Mouse (Mus musculus) intestine, embryonic 15.5 days (tissue): Measurements from ENCODE around the gene Olfr572. TPM values are rescaled to one million over a fixed set of nuclear protein-coding genes. Genes with fewer than 3 reads are reported as not detected.

Experiments
- ATAC-seq: fragments of 200-750 bp; cut with Nextera tagmentation; 2 replicates; pipeline ENCODE4 v1.8.0; 2017; ENCODE audit warnings: moderate TSS enrichment, moderate library complexity
- H3K27ac ChIP-seq: fragments of 300-500 bp; sonication (generic); 2 replicates; pipeline ENCODE4 v1.5.1; 2015; ENCODE audit warnings: mild to moderate bottlenecking, inconsistent platforms
- H3K27me3 ChIP-seq: fragments of 300-500 bp; sonication (generic); replicated peaks from 2 replicates; pipeline ENCODE4 v1.6.1; 2015; ENCODE audit warnings: inconsistent platforms
- H3K36me3 ChIP-seq: fragments of 300-500 bp; sonication (generic); 2 replicates; pipeline ENCODE4 v1.6.1; 2015; ENCODE audit warnings: inconsistent platforms
- H3K4me1 ChIP-seq: fragments of 300-500 bp; sonication (generic); replicated peaks from 2 replicates; pipeline ENCODE4 v1.6.1; 2015; ENCODE audit warnings: inconsistent platforms
- H3K4me2 ChIP-seq: fragments of 300-500 bp; sonication (generic); replicated peaks from 2 replicates; pipeline ENCODE4 v1.6.1; 2015; ENCODE audit warnings: mild to moderate bottlenecking, inconsistent platforms
- H3K4me3 ChIP-seq: fragments of 300-500 bp; sonication (generic); replicated peaks from 2 replicates; pipeline ENCODE4 v1.5.1; 2015; ENCODE audit warnings: inconsistent platforms
- H3K9ac ChIP-seq: fragments of 300-500 bp; sonication (generic); 2 replicates; pipeline ENCODE4 v1.6.1; 2015; ENCODE audit warnings: inconsistent platforms
- H3K9me3 ChIP-seq: fragments of 300-500 bp; sonication (generic); 2 replicates; pipeline ENCODE4 v1.6.1; 2016; ENCODE audit warnings: inconsistent platforms
- WGBS: fragments of 180-500 bp; shearing (Covaris S2); methylation state at CpG from one replicate; pipeline ENCODE4 v1.1.7; 2015; 5-methylcytosine and 5-hydroxymethylcytosine counted together
- polyA plus RNA-seq: library from polyadenylated mRNA; unstranded; fragments of >200 nt; fragmentation: Nextera tagmentation; extraction: Ambion mirVana; gene quantifications from 2 replicates; pipeline ENCODE4 v1.2.1, GENCODE M21; 2015

Olfr572 gene
- polyA plus RNA-seq = not detected in 2 replicates

DNA sequence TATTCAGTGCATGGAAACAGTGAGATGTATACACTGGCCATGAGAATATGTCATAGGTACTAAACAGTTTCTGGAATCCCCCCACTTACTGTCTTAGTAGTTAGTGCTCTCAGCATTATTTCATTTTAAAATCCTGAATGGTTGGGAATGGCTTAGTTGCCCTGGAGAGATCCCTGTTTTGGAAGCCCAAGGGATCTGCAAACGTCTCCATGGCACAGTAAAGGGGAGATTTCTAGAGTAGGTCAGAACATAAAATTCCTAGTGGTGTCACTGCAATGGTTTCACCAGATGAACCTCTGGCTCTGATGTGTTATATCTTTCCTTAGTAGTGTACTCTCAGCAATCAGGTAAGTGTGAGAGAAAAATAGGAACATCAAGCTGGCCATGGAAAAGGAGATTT lies at the start of gene Olfr572:
TSS of gene Olfr572 (plus strand) at position 301 of the 400 bp plus-strand sequence.
- Histone ChIP-seq H3K27me3 (no peaks in the 10 kb centered on the region), H3K4me1 (no peaks in the 10 kb centered on the region), H3K9ac (no peak within 1 kb of the TSS), H3K9me3 (no peaks in the 10 kb centered on the region), H3K36me3 (no peaks in the 10 kb centered on the region), H3K4me3 (no peak within 1 kb of the TSS), H3K4me2 (no peak within 1 kb of the TSS), H3K27ac (no peak within 1 kb of the TSS)
- ATAC-seq = no peak
- WGBS = 52% methylated on average over 1 of the region's 1 CpGs

GRCm38 (mm10) chr7:102876822-102877221 lies 47.4 kb upstream of the Olfr572 start, which contains the start of gene Olfr568:
TSS of gene Olfr568 (plus strand) at chr7:102877122.
- Histone ChIP-seq H3K9ac (no peak within 1 kb of the TSS), H3K4me1 (no peaks in the 10 kb centered on the region), H3K9me3 (no peaks in the 10 kb centered on the region), H3K27me3 (no peaks in the 10 kb centered on the region), H3K36me3 (no peaks in the 10 kb centered on the region), H3K4me3 (no peak within 1 kb of the TSS), H3K27ac (no peak within 1 kb of the TSS), H3K4me2 (no peak within 1 kb of the TSS)
- no peak for ATAC-seq

GRCm38 (mm10) chr7:102890782-102891181 lies 33.4 kb upstream of the Olfr572 start, which contains the start of gene Olfr569:
TSS of gene Olfr569 (minus strand) at chr7:102890882.
- ATAC-seq = no peak
- Histone ChIP-seq H3K27me3 (no peaks in the 10 kb centered on the region), H3K9ac (no peak within 1 kb of the TSS), H3K36me3 (no peaks in the 10 kb centered on the region), H3K9me3 (no peaks in the 10 kb centered on the region), H3K27ac (no peak within 1 kb of the TSS), H3K4me1 (no peaks in the 10 kb centered on the region), H3K4me3 (no peak within 1 kb of the TSS), H3K4me2 (no peak within 1 kb of the TSS)
- 62% methylated on average over 3 of the region's 3 CpGs for WGBS

DNA sequence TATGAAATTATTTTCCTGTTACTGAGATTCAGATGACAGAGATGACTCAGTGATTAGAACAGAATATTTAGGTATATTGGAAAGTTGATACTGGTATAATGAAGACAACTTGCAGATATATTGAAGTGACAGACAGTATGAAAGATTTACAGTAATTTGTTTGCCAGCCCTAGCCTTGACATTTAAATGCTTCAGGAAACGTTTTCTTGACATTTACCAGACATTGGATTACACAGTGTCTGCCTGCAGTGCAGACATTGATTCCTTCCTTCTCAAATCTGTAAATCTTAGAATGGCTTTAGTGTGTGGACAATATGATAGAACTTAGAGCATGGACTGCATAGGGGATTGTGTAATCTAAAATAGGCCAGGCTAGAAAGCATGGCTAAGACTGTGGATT lies 8.9 kb upstream of the Olfr572 start:
- H3K9me3 ChIP-seq = no peaks in the 10 kb centered on the region
- WGBS = 17% methylated on average over 1 of the region's 1 CpGs
- H3K9ac ChIP-seq = no peak overlapping the region
- no peaks in the 10 kb centered on the region for H3K4me1 ChIP-seq
- no peak for ATAC-seq
- no peak overlapping the region for H3K27ac ChIP-seq
- H3K27me3 ChIP-seq = no peaks in the 10 kb centered on the region
- H3K4me3 ChIP-seq = no peak overlapping the region
- no peaks in the 10 kb centered on the region for H3K36me3 ChIP-seq
- no peak overlapping the region for H3K4me2 ChIP-seq

GRCm38 (mm10) chr7:102916405-102916804 lies 7.8 kb upstream of the Olfr572 start:
- no peak overlapping the region for H3K9ac ChIP-seq
- 47% methylated on average over 5 of the region's 5 CpGs for WGBS
- no peak overlapping the region for H3K4me3 ChIP-seq
- H3K4me1 ChIP-seq = no peaks in the 10 kb centered on the region
- H3K9me3 ChIP-seq = no peaks in the 10 kb centered on the region
- no peak overlapping the region for H3K4me2 ChIP-seq
- H3K36me3 ChIP-seq = no peaks in the 10 kb centered on the region
- ATAC-seq = no peak
- H3K27ac ChIP-seq = no peak overlapping the region
- no peaks in the 10 kb centered on the region for H3K27me3 ChIP-seq

DNA sequence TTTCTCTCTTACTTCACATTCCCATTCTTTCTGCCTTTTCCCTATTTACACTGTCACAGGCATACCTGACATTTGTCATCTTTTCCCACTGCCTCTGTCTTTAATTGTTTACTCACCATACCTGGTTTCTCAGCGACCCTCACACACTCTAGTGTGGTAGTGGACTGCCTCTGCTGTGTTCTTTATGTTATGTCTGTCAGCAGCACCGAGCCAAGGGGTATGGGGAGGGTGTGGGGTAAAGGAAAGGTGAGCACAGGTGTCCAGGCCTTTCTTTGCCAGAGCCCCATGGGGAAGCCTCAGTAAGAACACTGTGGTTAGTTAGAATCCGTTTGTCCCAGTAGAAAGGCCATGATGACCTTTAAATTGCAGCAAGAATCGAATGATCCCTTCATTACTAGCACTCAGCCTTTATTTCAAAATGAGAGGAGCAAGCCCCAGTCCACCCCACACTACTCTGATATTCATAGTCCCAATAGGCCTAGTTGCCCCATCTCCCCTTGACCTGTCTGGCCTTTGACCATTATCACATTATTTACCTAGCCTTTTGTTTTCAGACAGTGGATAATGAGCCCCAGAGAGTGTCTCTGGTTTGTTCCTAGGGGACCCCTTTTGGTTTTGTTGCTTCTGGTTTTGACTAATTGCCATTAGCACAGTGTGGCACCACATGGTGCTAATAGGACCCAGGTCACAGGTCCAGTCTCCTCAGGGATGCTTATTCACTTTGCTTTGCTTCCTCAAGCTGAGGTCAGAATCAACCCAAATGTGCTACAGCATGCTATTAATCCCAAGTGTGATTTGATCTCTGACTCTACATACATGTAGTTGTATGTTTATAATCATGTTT lies 7.0 kb upstream of the Olfr572 start, which contains the start of gene Olfr571:
TSS of gene Olfr571 (minus strand) at position 505 of the 844 bp plus-strand sequence.
- H3K27ac ChIP-seq = no peak within 1 kb of the TSS
- H3K36me3 ChIP-seq = no peaks in the 10 kb centered on the region
- no peaks in the 10 kb centered on the region for H3K27me3 ChIP-seq
- WGBS = 60% methylated on average over 4 of the region's 4 CpGs
- no peak within 1 kb of the TSS for H3K4me2 ChIP-seq
- no peaks in the 10 kb centered on the region for H3K4me1 ChIP-seq
- no peak within 1 kb of the TSS for H3K4me3 ChIP-seq
- H3K9me3 ChIP-seq = no peaks in the 10 kb centered on the region
- no peak for ATAC-seq
- H3K9ac ChIP-seq = no peak within 1 kb of the TSS

DNA sequence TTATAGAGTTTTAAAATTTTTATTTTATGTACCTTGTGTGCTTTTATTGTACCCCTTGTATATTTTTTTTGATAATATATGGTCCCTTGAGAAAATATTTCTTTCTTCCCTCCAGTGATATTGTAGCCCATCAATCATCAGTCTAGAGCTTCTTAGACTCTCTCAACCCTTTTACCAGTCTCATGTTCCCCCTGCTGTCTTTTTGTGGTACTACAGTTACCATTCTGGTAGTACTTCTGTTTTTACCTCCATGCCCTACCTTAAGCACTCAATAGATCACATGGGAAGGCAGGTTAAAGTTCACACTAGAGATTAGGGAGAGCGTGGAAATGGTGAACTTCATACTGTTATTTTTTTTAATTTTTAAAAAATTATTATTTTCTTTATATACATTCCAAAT lies 4.6 kb upstream of the Olfr572 start:
- ATAC-seq = peak; percentile 70
- H3K27ac ChIP-seq = no peak overlapping the region
- H3K4me1 ChIP-seq = no peaks in the 10 kb centered on the region
- no peaks in the 10 kb centered on the region for H3K9me3 ChIP-seq
- no peak overlapping the region for H3K4me2 ChIP-seq
- H3K4me3 ChIP-seq = no peak overlapping the region
- H3K27me3 ChIP-seq = no peaks in the 10 kb centered on the region
- WGBS = 3% methylated on average over 1 of the region's 1 CpGs
- H3K9ac ChIP-seq = no peak overlapping the region
- no peaks in the 10 kb centered on the region for H3K36me3 ChIP-seq

DNA sequence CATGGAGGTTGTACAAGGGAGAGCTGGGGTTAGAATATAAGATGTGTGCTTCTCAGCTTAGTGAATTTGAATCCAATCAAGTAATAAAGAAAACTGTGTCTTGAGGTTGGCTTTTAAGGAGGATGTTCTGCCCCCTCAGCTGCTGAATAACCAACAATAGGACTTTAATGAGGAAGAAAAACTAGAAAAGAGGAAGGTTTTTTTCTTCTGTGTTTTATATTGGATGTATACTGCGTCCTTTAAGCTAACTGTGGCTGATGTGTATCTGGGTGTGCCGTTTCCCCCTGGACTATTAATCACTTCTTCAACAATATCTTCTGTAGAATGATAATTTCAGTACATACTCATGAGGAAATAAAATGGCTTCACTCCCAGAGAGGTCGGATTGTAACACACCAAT lies 2.9 kb downstream of the Olfr572 start:
- no peak overlapping the region for H3K4me2 ChIP-seq
- no peaks in the 10 kb centered on the region for H3K9me3 ChIP-seq
- no peak overlapping the region for H3K27ac ChIP-seq
- no peak for ATAC-seq
- no peak overlapping the region for H3K9ac ChIP-seq
- H3K36me3 ChIP-seq = no peaks in the 10 kb centered on the region
- H3K4me1 ChIP-seq = no peaks in the 10 kb centered on the region
- no peak overlapping the region for H3K4me3 ChIP-seq
- WGBS = 72% methylated on average over 3 of the region's 3 CpGs
- H3K27me3 ChIP-seq = no peaks in the 10 kb centered on the region

DNA sequence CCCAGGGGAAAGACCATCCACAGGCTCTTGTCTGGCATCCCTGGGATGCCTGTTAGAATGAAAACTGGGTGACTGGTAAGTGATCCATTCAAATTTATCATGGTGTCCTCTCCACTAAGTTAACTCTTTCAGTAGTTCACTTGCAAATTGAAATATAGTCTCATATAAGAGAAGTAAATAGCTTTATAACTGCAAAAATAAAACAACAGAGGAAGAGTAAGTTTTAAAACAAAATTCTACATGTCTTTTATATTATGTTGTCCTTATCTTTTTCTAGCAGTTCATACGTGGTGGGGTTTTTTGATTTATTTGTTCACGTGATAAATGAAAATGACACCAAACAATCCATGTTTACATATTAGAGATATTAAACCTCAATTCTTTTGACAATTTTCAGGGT lies 18.3 kb downstream of the Olfr572 start, which contains the start of gene Olfr573-ps1:
TSS of gene Olfr573-ps1 (minus strand) at position 101 of the 400 bp plus-strand sequence.
- 83% methylated on average over 2 of the region's 2 CpGs for WGBS

GRCm38 (mm10) chr7:102943417-102943816 lies 19.2 kb downstream of the Olfr572 start:
- no peaks in the 10 kb centered on the region for H3K36me3 ChIP-seq
- 84% methylated on average over 1 of the region's 1 CpGs for WGBS
- H3K27me3 ChIP-seq = no peaks in the 10 kb centered on the region
- no peaks in the 10 kb centered on the region for H3K9me3 ChIP-seq
- no peak overlapping the region for H3K9ac ChIP-seq
- no peak for ATAC-seq
- H3K4me3 ChIP-seq = no peak overlapping the region
- no peak overlapping the region for H3K4me2 ChIP-seq
- no peak overlapping the region for H3K27ac ChIP-seq
- H3K4me1 ChIP-seq = no peaks in the 10 kb centered on the region

More for the DNA sequence above, 18.3 kb downstream of the Olfr572 start, which contains the start of gene Olfr573-ps1:
- ATAC-seq = no peak
- Histone ChIP-seq H3K4me2 (no peak within 1 kb of the TSS), H3K9ac (no peak within 1 kb of the TSS), H3K27me3 (no peaks in the 10 kb centered on the region), H3K4me3 (no peak within 1 kb of the TSS), H3K4me1 (no peaks in the 10 kb centered on the region), H3K27ac (no peak within 1 kb of the TSS), H3K36me3 (no peaks in the 10 kb centered on the region), H3K9me3 (no peaks in the 10 kb centered on the region)

DNA sequence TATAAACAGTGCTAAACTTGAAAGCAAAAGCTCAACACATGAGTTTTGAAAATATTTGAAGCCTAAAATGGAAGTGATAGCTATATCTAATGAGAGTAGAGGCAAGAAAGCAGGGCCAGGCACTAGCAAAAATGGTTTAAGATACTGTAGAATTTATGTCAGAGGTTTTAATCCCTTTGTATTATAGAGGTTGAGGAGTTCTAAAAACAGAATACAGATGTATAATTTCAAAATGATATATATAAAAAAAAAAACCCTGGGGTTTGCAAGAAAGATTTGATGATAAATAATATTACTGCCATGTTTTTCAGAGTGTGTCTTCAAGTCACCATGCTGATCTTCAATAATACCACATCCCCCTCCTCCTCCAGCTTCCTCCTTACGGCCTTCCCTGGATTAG lies 24.0 kb downstream of the Olfr572 start, which contains the start of gene Olfr574:
TSS of gene Olfr574 (plus strand) at position 301 of the 400 bp plus-strand sequence.
- Histone ChIP-seq H3K9me3 (no peaks in the 10 kb centered on the region), H3K4me2 (no peak within 1 kb of the TSS), H3K27ac (no peak within 1 kb of the TSS), H3K27me3 (no peaks in the 10 kb centered on the region), H3K36me3 (no peaks in the 10 kb centered on the region), H3K4me1 (no peaks in the 10 kb centered on the region), H3K4me3 (no peak within 1 kb of the TSS), H3K9ac (no peak within 1 kb of the TSS)
- ATAC-seq = no peak
- WGBS = 82% methylated on average over 1 of the region's 1 CpGs

- Histone ChIP-seq H3K9ac (no peak overlapping the region), H3K4me2 (no peak overlapping the region), H3K27ac (no peak overlapping the region), H3K9me3 (no peaks in the 10 kb centered on the region), H3K36me3 (no peaks in the 10 kb centered on the region), H3K27me3 (no peaks in the 10 kb centered on the region), H3K4me3 (no peak overlapping the region), H3K4me1 (no peaks in the 10 kb centered on the region)
- ATAC-seq = no peak
- 56% methylated on average over 1 of the region's 1 CpGs for WGBS
These were observed 26.5 kb downstream of the Olfr572 start for GRCm38 (mm10) chr7:102950732-102951131.

GRCm38 (mm10) chr7:102958137-102958536 lies 33.9 kb downstream of the Olfr572 start:
- Histone ChIP-seq H3K9ac (no peak overlapping the region), H3K4me1 (no peaks in the 10 kb centered on the region), H3K4me3 (no peak overlapping the region), H3K27me3 (no peaks in the 10 kb centered on the region), H3K36me3 (no peaks in the 10 kb centered on the region), H3K9me3 (no peaks in the 10 kb centered on the region), H3K27ac (no peak overlapping the region), H3K4me2 (no peak overlapping the region)
- WGBS = 61% methylated on average over 3 of the region's 3 CpGs
- ATAC-seq = no peak
